Mouse (Mus musculus): Measurements from ENCODE around the gene Smad5.

- TF ChIP-seq UBTF (IDR thresholded peaks at IDR 0.05; ENCODE audit: low read depth, low read length) (no peak), PAX5 (IDR thresholded peaks at IDR 0.05; ENCODE audit: low read length) (no peak), POLR2AphosphoS2 (IDR thresholded peaks at IDR 0.05; ENCODE audit: low read depth, low read length) (no peak), MAFK (IDR thresholded peaks at IDR 0.05; ENCODE audit: insufficient replicate concordance, low read length) (no peak), CTCF (conservative IDR thresholded peaks at IDR 0.05 in 1 of 2, IDR thresholded peaks at IDR 0.05 in 1 of 2; ENCODE audit: low read depth in 2 of 2, low read length in 2 of 2) (no peak), POLR2A (IDR thresholded peaks at IDR 0.05; ENCODE audit: low read depth, low read length) (no peak), MAX (IDR thresholded peaks at IDR 0.05; ENCODE audit: low read length) (no peak), KAT2A (IDR thresholded peaks at IDR 0.05; ENCODE audit: insufficient replicate concordance, low read length) (no peak), USF1 (IDR thresholded peaks at IDR 0.05; ENCODE audit: low read depth, low read length) (no peak), NELFE (IDR thresholded peaks at IDR 0.05; ENCODE audit: low read depth, low read length) (no peak)
Measured at GRCm38 (mm10) chr13:56712221-56712620, 9.4 kb downstream of the Smad5 start.
